Comparison of ENCODE assay signal across 15 mouse cellular contexts in genomic region chr14:48458901-48459300, GRCm38 (mm10). TPM values are rescaled to one million over a fixed set of nuclear protein-coding genes. Genes with fewer than 3 reads are reported as not detected.
A peak's percentile ranks its signal among the peaks of the same experiment; 100 is the strongest.
DNase-seq lines count a peak whose midpoint lies in the region; ATAC-seq and TF ChIP-seq lines count a peak whose summit lies in the region.
"Had no signal": no experiment of that assay in that cellular context is flagged by ENCODE, and none has a peak within 500 bp of the region (broad histone marks: within the 10 kb centered on the region; RNA-seq: fewer than 3 reads in every experiment).

No protein-coding gene starts in this region.

- 68% methylated on average over 9 of the region's 9 CpGs for WGBS in kidney, adult 2 months
- WGBS in kidney, embryonic 14.5 days, result 78% methylated on average over 9 of the region's 9 CpGs
- 87% methylated on average over 9 of the region's 9 CpGs for WGBS in stomach, postnatal 0 days

- no peaks in the 10 kb centered on the region for H3K4me1 ChIP-seq in kidney, adult 2 months (ENCODE audit: control insufficient read depth, insufficient read depth, low read length)
- H3K4me1 ChIP-seq in kidney, embryonic 14.5 days (ENCODE audit: control insufficient read depth, insufficient read depth, low read length), result no peaks in the 10 kb centered on the region
- H3K4me1 ChIP-seq in bone marrow macrophage, adult 2 months (ENCODE audit: control insufficient read depth, insufficient read depth, low read length), result peaks cover 37% of the 10 kb centered on the region
- H3K4me1 ChIP-seq in cortical plate, adult 2 months (ENCODE audit: control insufficient read depth, insufficient read depth, low read length), result no peaks in the 10 kb centered on the region
- H3K4me1 ChIP-seq in stomach, postnatal 0 days (replicated peaks; ENCODE audit: control insufficient read depth, insufficient read depth), result no peaks in the 10 kb centered on the region
- H3K4me1 ChIP-seq: embryonic facial prominence, embryonic 15.5 days; intestine, embryonic 15.5 days had no signal

- no peak for TF ChIP-seq CTCF in kidney, adult 2 months (conservative IDR thresholded peaks at IDR 0.05; ENCODE audit: insufficient read depth, insufficient read length, low read depth, low read length)
- TF ChIP-seq CTCF in bone marrow macrophage, adult 2 months (IDR thresholded peaks at IDR 0.05; ENCODE audit: low read depth, low read length), result no peak
- no peak for TF ChIP-seq CTCF in cortical plate, adult 2 months (IDR thresholded peaks at IDR 0.05; ENCODE audit: extremely low read depth, insufficient read depth, low read length)
- TF ChIP-seq CTCF in stomach, postnatal 0 days (IDR thresholded peaks at IDR 0.05; ENCODE audit: low read depth), result no peak

- H3K27me3 ChIP-seq in kidney, adult 2 months (replicated peaks; ENCODE audit: control insufficient read depth, insufficient read depth, low read length), result no peaks in the 10 kb centered on the region
- H3K27me3 ChIP-seq in kidney, embryonic 14.5 days (ENCODE audit: control insufficient read depth, insufficient read depth, low read length), result no peaks in the 10 kb centered on the region
- no peaks in the 10 kb centered on the region for H3K27me3 ChIP-seq in stomach, postnatal 0 days (ENCODE audit: control insufficient read depth, insufficient read depth, low read length)
- H3K27me3 ChIP-seq: embryonic facial prominence, embryonic 15.5 days; forebrain, embryonic 13.5 days; intestine, embryonic 15.5 days; midbrain, embryonic 12.5 days had no signal

- DNase-seq in kidney, adult 2 months, result peak; percentile 39
- DNase-seq in lung, postnatal 36 days, result peak; percentile 16
- no peak for DNase-seq in layer of hippocampus, adult 18-20 months (ENCODE audit: low spot score in 2 of 2)
- no peak for DNase-seq in stomach, postnatal 0 days (ENCODE audit: low spot score)
- DNase-seq: cerebellum, adult 18-20 months; right cerebral cortex, postnatal 25 days; thymus, adult 2 months had no signal

- no peaks in the 10 kb centered on the region for H3K36me3 ChIP-seq in kidney, adult 2 months (ENCODE audit: control insufficient read depth, insufficient read depth, low read length)
- no peaks in the 10 kb centered on the region; the same call in 1 of the 2 replicates for H3K36me3 ChIP-seq in kidney, embryonic 14.5 days (ENCODE audit: control insufficient read depth, insufficient read depth, low read length)
- peaks cover 6% of the 10 kb centered on the region; the same call in 1 of the 2 replicates for H3K36me3 ChIP-seq in stomach, postnatal 0 days (ENCODE audit: control insufficient read depth, insufficient read depth, low read length)

- no peak for TF ChIP-seq EP300 in stomach, postnatal 0 days (optimal IDR thresholded peaks at IDR 0.05)

- H3K9me3 ChIP-seq in kidney, embryonic 14.5 days (ENCODE audit: control insufficient read depth, low read length), result no peaks in the 10 kb centered on the region
- H3K9me3 ChIP-seq in stomach, postnatal 0 days (ENCODE audit: control insufficient read depth, low read length), result no peaks in the 10 kb centered on the region
- H3K9me3 ChIP-seq: embryonic facial prominence, embryonic 15.5 days; forebrain, embryonic 13.5 days; intestine, embryonic 15.5 days; limb, embryonic 10.5 days; midbrain, embryonic 12.5 days had no signal

- 0 out of 2 replicates have a peak overlapping the region, but pooled peaks have one; percentile 20 for H3K27ac ChIP-seq in kidney, adult 2 months (ENCODE audit: insufficient read depth, low read depth, low read length)
- H3K27ac ChIP-seq in kidney, embryonic 14.5 days (ENCODE audit: low read depth, low read length), result no peak overlapping the region
- peak overlapping the region; percentile 74 for H3K27ac ChIP-seq in bone marrow macrophage, adult 2 months (ENCODE audit: insufficient read depth, low read depth, low read length)
- 0 out of 2 replicates have a peak overlapping the region, but pooled peaks have one; percentile 13 for H3K27ac ChIP-seq in cortical plate, adult 2 months (ENCODE audit: insufficient read depth, low read length)
- H3K27ac ChIP-seq in stomach, postnatal 0 days (replicated peaks), result no peak overlapping the region
- H3K27ac ChIP-seq: embryonic facial prominence, embryonic 15.5 days; forebrain, embryonic 13.5 days; intestine, embryonic 15.5 days; limb, embryonic 10.5 days; midbrain, embryonic 12.5 days had no signal

- no peak; the same call in 1 of the 2 replicates for ATAC-seq in kidney, embryonic 14.5 days (ENCODE audit: low FRiP score, low TSS enrichment)
- no peak for ATAC-seq in stomach, postnatal 0 days (ENCODE audit: low FRiP score, low TSS enrichment)
- ATAC-seq: forebrain, embryonic 13.5 days; intestine, embryonic 15.5 days had no signal

- H3K4me2 ChIP-seq in kidney, embryonic 14.5 days (replicated peaks; ENCODE audit: low read depth, low read length), result no peak overlapping the region
- H3K4me2 ChIP-seq in stomach, postnatal 0 days (replicated peaks; ENCODE audit: low read depth), result no peak overlapping the region
- H3K4me2 ChIP-seq: embryonic facial prominence, embryonic 15.5 days; forebrain, embryonic 13.5 days; intestine, embryonic 15.5 days; midbrain, embryonic 12.5 days had no signal

- TF ChIP-seq POLR2A in kidney, adult 2 months (IDR thresholded peaks at IDR 0.05; ENCODE audit: low read depth, low read length), result no peak
- no peak for TF ChIP-seq POLR2A in bone marrow macrophage, adult 2 months (IDR thresholded peaks at IDR 0.05; ENCODE audit: borderline replicate concordance, low read depth, low read length)
- no peak for TF ChIP-seq POLR2A in cortical plate, adult 2 months (IDR thresholded peaks at IDR 0.05; ENCODE audit: extremely low read depth, insufficient read depth, low read length)

- no peak overlapping the region for H3K9ac ChIP-seq in kidney, embryonic 14.5 days (ENCODE audit: low read depth, low read length)
- no peak overlapping the region for H3K9ac ChIP-seq in stomach, postnatal 0 days (ENCODE audit: low read length)
- H3K9ac ChIP-seq: embryonic facial prominence, embryonic 15.5 days; forebrain, embryonic 13.5 days; intestine, embryonic 15.5 days; midbrain, embryonic 12.5 days had no signal

- H3K4me3 ChIP-seq in kidney, adult 2 months (ENCODE audit: insufficient read depth, low read depth, low read length), result peak overlapping the region; percentile 3; the same call in 1 of the 2 replicates
- no peak overlapping the region for H3K4me3 ChIP-seq in kidney, embryonic 14.5 days (ENCODE audit: low read length)
- peak overlapping the region; percentile 31 for H3K4me3 ChIP-seq in bone marrow macrophage, adult 2 months (ENCODE audit: insufficient read depth, low read length)
- H3K4me3 ChIP-seq in cortical plate, adult 2 months (ENCODE audit: insufficient read depth, low read length), result no peak overlapping the region
- H3K4me3 ChIP-seq in stomach, postnatal 0 days (ENCODE audit: low read depth, low read length), result no peak overlapping the region
- H3K4me3 ChIP-seq: embryonic facial prominence, embryonic 15.5 days; forebrain, embryonic 13.5 days; intestine, embryonic 15.5 days; limb, embryonic 10.5 days; midbrain, embryonic 12.5 days had no signal

RNA-seq across cellular contexts. Expression of gene Tmem260, which starts 13.0 kb away (rescaled TPM):
- polyA plus RNA-seq in kidney, adult 2 months (2012; rRNA removed), result 13.7 and 13.9 TPM in 2 replicates
- polyA plus RNA-seq in kidney, embryonic 14.5 days (2014; fragmentation: Nextera tagmentation; extraction: Ambion mirVana), result 14.2 and 23.6 TPM in 2 replicates
- 19.0 and 21.4 TPM in 2 replicates for polyA plus RNA-seq in bone marrow macrophage, adult 2 months (2012; ENCODE audit: insufficient read depth, insufficient read length, missing spikeins)
- polyA plus RNA-seq in cortical plate, adult 2 months (2012; rRNA removed), result 18.2 and 20.1 TPM in 2 replicates
- 10 to 100 TPM; 21.9 to 25.9 TPM for total RNA-seq in layer of hippocampus, adult 18-20 months (2021)
- polyA plus RNA-seq in stomach, postnatal 0 days (2015; fragmentation: Nextera tagmentation; extraction: Ambion mirVana), result 6.8 and 7.8 TPM in 2 replicates

Comparison
In these comparisons a context has a peak if more than half of its experiments do, and no peak if none do; other contexts are left out.
1. H3K27ac ChIP-seq: peak in kidney, adult 2 months (single experiment), bone marrow macrophage, adult 2 months (single experiment) and cortical plate, adult 2 months (single experiment); none in kidney, embryonic 14.5 days (single experiment) and stomach, postnatal 0 days (single experiment).
2. H3K4me3 ChIP-seq: peak in kidney, adult 2 months (single experiment) and bone marrow macrophage, adult 2 months (single experiment); none in kidney, embryonic 14.5 days (single experiment), cortical plate, adult 2 months (single experiment) and stomach, postnatal 0 days (single experiment).
3. DNase-seq: peak in kidney, adult 2 months (single experiment) and lung, postnatal 36 days (single experiment); none in layer of hippocampus, adult 18-20 months (0 of 2) and stomach, postnatal 0 days (single experiment).